Mouse (Mus musculus) lung, embryonic 16.5 days (tissue): ENCODE data around the gene C2cd4a. TPM values are rescaled to one million over a fixed set of nuclear protein-coding genes. Genes with fewer than 3 reads are reported as not detected.

Source experiments
- ATAC-seq: fragments of 200-750 bp; cut with Nextera tagmentation; 2 replicates; pipeline ENCODE4 v1.8.0; 2017; ENCODE audit warnings: low read depth, mild to moderate bottlenecking, moderate library complexity
- H3K27ac ChIP-seq: fragments of 300-500 bp; sonication (generic); 2 replicates; pipeline ENCODE4 v1.5.1; 2014; ENCODE audit warnings: mild to moderate bottlenecking, control low read depth, low read length
- H3K27me3 ChIP-seq: fragments of 300-500 bp; sonication (generic); 2 replicates; pipeline ENCODE4 v1.6.1; 2014; ENCODE audit warnings: low read depth, low read length, mixed read lengths; ENCODE audit not compliant: control insufficient read depth, insufficient read depth
- H3K36me3 ChIP-seq: fragments of 300-500 bp; sonication (generic); 2 replicates; pipeline ENCODE4 v1.6.1; 2014; ENCODE audit warnings: low read length; ENCODE audit not compliant: control insufficient read depth, insufficient read depth
- H3K4me1 ChIP-seq: fragments of 300-500 bp; sonication (generic); replicated peaks from 2 replicates; pipeline ENCODE4 v1.6.1; 2014; ENCODE audit warnings: low read length, mixed read lengths; ENCODE audit not compliant: control insufficient read depth, insufficient read depth
- H3K4me2 ChIP-seq: fragments of 300-500 bp; sonication (generic); 2 replicates; pipeline ENCODE4 v1.6.1; 2014; ENCODE audit warnings: low read depth, low read length, control low read depth
- H3K4me3 ChIP-seq: fragments of 300-500 bp; sonication (generic); 2 replicates; pipeline ENCODE4 v1.5.1; 2014; ENCODE audit warnings: mild to moderate bottlenecking, low read length, control low read depth
- H3K9ac ChIP-seq: fragments of 300-500 bp; sonication (generic); 2 replicates; pipeline ENCODE4 v1.6.1; 2014; ENCODE audit warnings: low read length, control low read depth
- H3K9me3 ChIP-seq: fragments of 300-500 bp; sonication (generic); 2 replicates; pipeline ENCODE4 v1.6.1; 2016; ENCODE audit warnings: low read length; ENCODE audit not compliant: control insufficient read depth
- WGBS: fragments of 180-500 bp; shearing (Covaris S2); extraction: QIAGEN DNeasy Blood & Tissue Kit; methylation state at CpG from one replicate; pipeline ENCODE4 v1.1.7; 2014; 5-methylcytosine and 5-hydroxymethylcytosine counted together
- polyA plus RNA-seq: library from polyadenylated mRNA; unstranded; fragments of >200 nt; fragmentation: Nextera tagmentation; extraction: Ambion mirVana; gene quantifications from 2 replicates; pipeline ENCODE4 v1.2.1, GENCODE M21; 2015

Gene C2cd4a
- 0.25 TPM in 2 replicates for polyA plus RNA-seq

- Histone ChIP-seq H3K9ac (peak within 1 kb of the TSS; percentile 64), H3K4me1 (peaks cover 20% of the 10 kb centered on the region), H3K27me3 (peaks cover 35% of the 10 kb centered on the region), H3K27ac (peak within 1 kb of the TSS; percentile 12; the same call in 1 of the 2 replicates), H3K36me3 (no peaks in the 10 kb centered on the region), H3K9me3 (0 out of 2 replicates have a peak, but pooled peaks cover 2% of the 10 kb centered on the region), H3K4me2 (peak within 1 kb of the TSS; percentile 95), H3K4me3 (peak within 1 kb of the TSS; percentile 63)
- no peak for ATAC-seq
- WGBS, result 1% methylated on average over 20 of the region's 20 CpGs
These were observed at the start of gene C2cd4a for GRCm38 (mm10) chr9:67832046-67832605. Gene C2cd4a, minus strand, starts transcription at chr9:67832330.

GRCm38 (mm10) chr9:67878197-67878769, 46.2 kb upstream of the C2cd4a start:
- Histone ChIP-seq H3K36me3 (0 out of 2 replicates have a peak, but pooled peaks cover 4% of the 10 kb centered on the region), H3K27ac (no peak overlapping the region), H3K4me2 (no peak overlapping the region), H3K4me1 (no peaks in the 10 kb centered on the region), H3K9me3 (no peaks in the 10 kb centered on the region), H3K27me3 (no peaks in the 10 kb centered on the region), H3K9ac (no peak overlapping the region), H3K4me3 (no peak overlapping the region)
- no peak for ATAC-seq
- 88% methylated on average over 11 of the region's 11 CpGs for WGBS

- Histone ChIP-seq H3K9me3 (no peaks in the 10 kb centered on the region), H3K4me1 (no peaks in the 10 kb centered on the region), H3K27ac (no peak overlapping the region), H3K36me3 (0 out of 2 replicates have a peak, but pooled peaks cover 4% of the 10 kb centered on the region), H3K27me3 (no peaks in the 10 kb centered on the region), H3K4me3 (no peak overlapping the region), H3K9ac (no peak overlapping the region), H3K4me2 (no peak overlapping the region)
- ATAC-seq, result no peak
- 66% methylated on average over 14 of the region's 14 CpGs for WGBS
These were observed 45.1 kb upstream of the C2cd4a start for GRCm38 (mm10) chr9:67877081-67877718.

GRCm38 (mm10) chr9:67875337-67875736, 43.2 kb upstream of the C2cd4a start:
- Histone ChIP-seq H3K9ac (no peak overlapping the region), H3K4me3 (no peak overlapping the region), H3K4me2 (no peak overlapping the region), H3K27me3 (no peaks in the 10 kb centered on the region), H3K9me3 (no peaks in the 10 kb centered on the region), H3K27ac (no peak overlapping the region), H3K36me3 (no peaks in the 10 kb centered on the region), H3K4me1 (no peaks in the 10 kb centered on the region)
- WGBS, result 53% methylated on average over 2 of the region's 2 CpGs
- ATAC-seq, result no peak

GRCm38 (mm10) chr9:67874522-67875222, 42.5 kb upstream of the C2cd4a start:
- Histone ChIP-seq H3K9me3 (no peaks in the 10 kb centered on the region), H3K9ac (no peak overlapping the region), H3K27ac (no peak overlapping the region), H3K4me2 (no peak overlapping the region), H3K4me3 (no peak overlapping the region), H3K27me3 (no peaks in the 10 kb centered on the region), H3K4me1 (no peaks in the 10 kb centered on the region), H3K36me3 (no peaks in the 10 kb centered on the region)
- ATAC-seq, result no peak
- WGBS, result 64% methylated on average over 7 of the region's 7 CpGs

GRCm38 (mm10) chr9:67869691-67870450, 37.7 kb upstream of the C2cd4a start:
- Histone ChIP-seq H3K4me3 (no peak overlapping the region), H3K4me1 (no peaks in the 10 kb centered on the region)
- WGBS, result 77% methylated on average over 16 of the region's 16 CpGs

GRCm38 (mm10) chr9:67867411-67867810, 35.3 kb upstream of the C2cd4a start:
- Histone ChIP-seq H3K4me1 (no peaks in the 10 kb centered on the region), H3K27ac (no peak overlapping the region), H3K4me3 (no peak overlapping the region), H3K4me2 (no peak overlapping the region), H3K9ac (no peak overlapping the region), H3K36me3 (no peaks in the 10 kb centered on the region), H3K9me3 (no peaks in the 10 kb centered on the region), H3K27me3 (no peaks in the 10 kb centered on the region)
- 82% methylated on average over 6 of the region's 6 CpGs for WGBS
- ATAC-seq, result no peak

More at GRCm38 (mm10) chr9:67869691-67870450, 37.7 kb upstream of the C2cd4a start:
- Histone ChIP-seq H3K27ac (no peak overlapping the region), H3K36me3 (no peaks in the 10 kb centered on the region), H3K9me3 (no peaks in the 10 kb centered on the region), H3K4me2 (no peak overlapping the region), H3K27me3 (no peaks in the 10 kb centered on the region), H3K9ac (no peak overlapping the region)
- no peak for ATAC-seq

- Histone ChIP-seq H3K27me3 (no peaks in the 10 kb centered on the region), H3K9ac (no peak overlapping the region), H3K36me3 (no peaks in the 10 kb centered on the region), H3K4me1 (no peaks in the 10 kb centered on the region), H3K4me3 (no peak overlapping the region), H3K4me2 (no peak overlapping the region), H3K27ac (no peak overlapping the region), H3K9me3 (no peaks in the 10 kb centered on the region)
- no peak for ATAC-seq
- 32% methylated on average over 7 of the region's 7 CpGs for WGBS
These were observed 33.3 kb upstream of the C2cd4a start for GRCm38 (mm10) chr9:67865411-67865810.
